Mouse (Mus musculus) MEL (cell line): Measurements from ENCODE around the gene Wdr89. TPM values are rescaled to one million over a fixed set of nuclear protein-coding genes. Genes with fewer than 3 reads are reported as not detected.

Experiments
- DNase-seq: peaks from one replicate; pipeline ENCODE4 v3.0.0; 2011; ENCODE audit warnings: low read depth, low spot score
- H3K27ac ChIP-seq: 2 replicates; pipeline ENCODE4 v1.5.1; 2012; ENCODE audit warnings: low read depth, mild to moderate bottlenecking, control low read depth, low read length, moderate library complexity; ENCODE audit not compliant: control insufficient read depth
- H3K27me3 ChIP-seq, 2 experiments: fragments of 150-350 bp in 1 of 2; sonication (generic) in 1 of 2; 2 replicates each; pipeline ENCODE4 v1.6.1; 2012; ENCODE audit warnings: low read length in 2 of 2, mild to moderate bottlenecking in 2 of 2, improper control_type of control experiment in 1 of 2, moderate library complexity in 1 of 2; ENCODE audit not compliant: insufficient read depth in 2 of 2, control insufficient read depth in 1 of 2
- H3K36me3 ChIP-seq, 2 experiments: 2 replicates each; pipeline ENCODE4 v1.6.1; 2012 to 2014; ENCODE audit warnings: low read length in 2 of 2, improper control_type of control experiment in 1 of 2, inconsistent platforms in 1 of 2, mild to moderate bottlenecking in 1 of 2; ENCODE audit not compliant: insufficient read depth in 2 of 2, control insufficient read depth in 1 of 2
- H3K4me1 ChIP-seq, 2 experiments: fragments of 150-350 bp in 1 of 2; sonication (generic) in 1 of 2; 2 replicates each; pipeline ENCODE4 v1.6.1; 2012; ENCODE audit warnings: low read length in 2 of 2, improper control_type of control experiment in 1 of 2, mild to moderate bottlenecking in 1 of 2; ENCODE audit not compliant: insufficient read depth in 2 of 2, control insufficient read depth in 1 of 2
- H3K4me3 ChIP-seq, 2 experiments: fragments of 150-350 bp in 1 of 2; sonication (generic) in 1 of 2; 2 replicates each; pipeline ENCODE4 v1.5.1; 2012; ENCODE audit warnings: low read depth in 2 of 2, low read length in 2 of 2, mild to moderate bottlenecking in 2 of 2, moderate library complexity in 2 of 2, control low read depth in 1 of 2, improper control_type of control experiment in 1 of 2; ENCODE audit not compliant: control insufficient read depth in 1 of 2, insufficient read depth in 1 of 2
- H3K79me2 ChIP-seq: 2 replicates; pipeline ENCODE4 v1.6.1; 2012; ENCODE audit warnings: mild to moderate bottlenecking, low read length, moderate library complexity; ENCODE audit not compliant: control insufficient read depth, poor library complexity, insufficient read depth
- H3K9ac ChIP-seq: 2 replicates; pipeline ENCODE4 v1.6.1; 2012; ENCODE audit warnings: low read depth, mild to moderate bottlenecking, control low read depth, low read length, moderate library complexity; ENCODE audit not compliant: control insufficient read depth, poor library complexity, severe bottlenecking
- H3K9me3 ChIP-seq: fragments of 150-350 bp; sonication (generic); replicated peaks from 2 replicates; pipeline ENCODE4 v1.6.1; 2012; ENCODE audit warnings: mild to moderate bottlenecking, low read length, improper control_type of control experiment, moderate library complexity; ENCODE audit not compliant: insufficient read depth
- EP300 ChIP-seq, 2 experiments: IDR thresholded peaks; 2 replicates each; pipeline ENCODE4 v1.6.1; 2011; ENCODE audit warnings: improper control_type of control experiment in 2 of 2, low read length in 2 of 2, low read depth in 1 of 2, mild to moderate bottlenecking in 1 of 2
- GABPA ChIP-seq: IDR thresholded peaks from 2 replicates; pipeline ENCODE4 v1.6.1; 2012; ENCODE audit warnings: low read depth, mild to moderate bottlenecking, inconsistent platforms, low read length, improper control_type of control experiment, moderate library complexity
- MAFK ChIP-seq: IDR thresholded peaks from 2 replicates; pipeline ENCODE4 v1.6.1; 2011; ENCODE audit warnings: low read depth, mild to moderate bottlenecking, low read length, improper control_type of control experiment, borderline replicate concordance
- MAX ChIP-seq: IDR thresholded peaks from 2 replicates; pipeline ENCODE4 v1.6.1; 2011; ENCODE audit warnings: low read length, improper control_type of control experiment
- MAZ ChIP-seq: IDR thresholded peaks from 2 replicates; pipeline ENCODE4 v1.6.1; 2012; ENCODE audit warnings: low read depth, mild to moderate bottlenecking, inconsistent platforms, low read length, improper control_type of control experiment
- MXI1 ChIP-seq: IDR thresholded peaks from 2 replicates; pipeline ENCODE4 v1.6.1; 2011; ENCODE audit warnings: mild to moderate bottlenecking, low read depth, low read length, improper control_type of control experiment
- MYB ChIP-seq: IDR thresholded peaks from 2 replicates; pipeline ENCODE4 v1.6.1; 2011; ENCODE audit warnings: mild to moderate bottlenecking, low read depth, low read length, improper control_type of control experiment
- MYC ChIP-seq: IDR thresholded peaks from 2 replicates; pipeline ENCODE4 v1.6.1; 2011; ENCODE audit warnings: low read depth, mild to moderate bottlenecking, low read length, improper control_type of control experiment, moderate library complexity
- NELFE ChIP-seq: IDR thresholded peaks from 2 replicates; pipeline ENCODE4 v1.6.1; 2011; ENCODE audit warnings: low read depth, low read length, improper control_type of control experiment
- POLR2A ChIP-seq, 2 experiments: IDR thresholded peaks; 2 replicates each; pipeline ENCODE4 v1.6.1; 2011 to 2012; ENCODE audit warnings: low read length in 2 of 2, mild to moderate bottlenecking in 2 of 2, control low read depth in 1 of 2, improper control_type of control experiment in 1 of 2, low read depth in 1 of 2, moderate library complexity in 1 of 2; ENCODE audit not compliant: control insufficient read depth in 1 of 2, insufficient read depth in 1 of 2, poor library complexity in 1 of 2
- POLR2AphosphoS5 ChIP-seq: IDR thresholded peaks from 2 replicates; pipeline ENCODE4 v1.6.1; 2012; ENCODE audit warnings: low read depth, borderline replicate concordance, mild to moderate bottlenecking, inconsistent platforms, low read length, moderate library complexity, mixed read lengths
- RAD21 ChIP-seq: IDR thresholded peaks from 2 replicates; pipeline ENCODE4 v1.6.1; 2011; ENCODE audit warnings: mild to moderate bottlenecking, low read depth, low read length, improper control_type of control experiment
- SIN3A ChIP-seq: IDR thresholded peaks from 2 replicates; pipeline ENCODE4 v1.6.1; 2012; ENCODE audit warnings: low read length, improper control_type of control experiment, inconsistent platforms
- SMC3 ChIP-seq: IDR thresholded peaks from 2 replicates; pipeline ENCODE4 v1.6.1; 2011; ENCODE audit warnings: low read depth, low read length, improper control_type of control experiment
- TAL1 ChIP-seq: IDR thresholded peaks from 2 replicates; pipeline ENCODE4 v1.6.1; 2012; ENCODE audit warnings: mild to moderate bottlenecking, inconsistent platforms, low read length, moderate library complexity, mixed read lengths
- UBTF ChIP-seq: IDR thresholded peaks from 2 replicates; pipeline ENCODE4 v1.6.1; 2012; ENCODE audit warnings: low read depth, mild to moderate bottlenecking, inconsistent platforms, low read length, improper control_type of control experiment, moderate library complexity, borderline replicate concordance; ENCODE audit not compliant: insufficient read depth
- USF2 ChIP-seq, 2 experiments: IDR thresholded peaks; 2 replicates each; pipeline ENCODE4 v1.6.1; 2011 to 2012; ENCODE audit warnings: improper control_type of control experiment in 2 of 2, low read length in 2 of 2, borderline replicate concordance in 1 of 2, inconsistent platforms in 1 of 2, low read depth in 1 of 2, mild to moderate bottlenecking in 1 of 2; ENCODE audit not compliant: insufficient read depth in 1 of 2
- ZKSCAN1 ChIP-seq: IDR thresholded peaks from 2 replicates; pipeline ENCODE4 v1.6.1; 2012; ENCODE audit warnings: low read depth, mild to moderate bottlenecking, inconsistent platforms, low read length, improper control_type of control experiment, moderate library complexity
- polyA plus RNA-seq, 2 experiments: library from polyadenylated mRNA; stranded (reverse) in 1 of 2; unstranded in 1 of 2; fragments of >175 nt in 1 of 2; fragments of >200 nt in 1 of 2; gene quantifications; 2 replicates each; pipeline versions ENCODE4 v1.2.1 to v1.2.4; 2012; ENCODE audit warnings: low replicate concordance in 2 of 2, low read depth in 1 of 2; ENCODE audit not compliant: insufficient read length in 2 of 2, insufficient read depth in 1 of 2, missing spikeins in 1 of 2
- total RNA-seq: library from RNA; depleted of rRNA; stranded (reverse); fragments of 300-350 nt; gene quantifications from 2 replicates; pipeline ENCODE4 v1.2.3, GENCODE M21; 2012

Wdr89 gene
- total and polyA plus RNA-seq, 3 experiments: 10.2 to 57.8 (median 31.2) TPM

DNA sequence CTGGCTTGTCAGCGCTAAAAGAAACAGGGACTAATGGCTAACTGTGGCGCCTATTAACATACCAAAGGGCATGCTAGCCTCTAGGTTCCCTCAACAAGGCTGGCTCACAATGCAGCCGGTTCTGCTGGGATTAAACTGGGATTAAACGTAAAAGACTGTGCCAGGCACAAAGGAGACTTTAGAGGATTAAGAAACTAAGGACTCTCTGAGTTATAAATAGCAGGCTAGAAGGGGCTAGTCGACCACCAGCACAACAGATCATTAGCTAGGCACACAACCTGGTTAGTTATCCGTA, 4.9 kb downstream of the Wdr89 start:
- no peaks in the 10 kb centered on the region for H3K9me3 ChIP-seq
- H3K4me1 ChIP-seq: peaks cover 0 to 4% of the 10 kb centered on the region in 2 experiments; a peak in 3 of 4 replicates
- H3K36me3 ChIP-seq: peaks cover 0 to 9% of the 10 kb centered on the region in 2 experiments; a peak in 2 of 4 replicates
- TF ChIP-seq MAFK: no peak
- TF ChIP-seq SIN3A: no peak
- TF ChIP-seq USF2 (IDR thresholded peaks at IDR 0.05; ENCODE audit: borderline replicate concordance in 1 of 2, insufficient read depth in 1 of 2, low read depth in 1 of 2, low read length in 2 of 2): no peak
- TF ChIP-seq MYC: no peak
- no peak for TF ChIP-seq TAL1
- TF ChIP-seq MAZ: no peak
- no peak for TF ChIP-seq POLR2A (IDR thresholded peaks at IDR 0.05; ENCODE audit: control insufficient read depth in 1 of 2, insufficient read depth in 1 of 2, low read depth in 1 of 2, low read length in 2 of 2, poor library complexity in 1 of 2)
- TF ChIP-seq EP300 (IDR thresholded peaks at IDR 0.05; ENCODE audit: low read depth in 1 of 2, low read length in 2 of 2): no peak
- no peak for TF ChIP-seq RAD21
- TF ChIP-seq SMC3: no peak
- H3K27ac ChIP-seq: no peak overlapping the region
- H3K27me3 ChIP-seq: no peaks in the 10 kb centered on the region
- no peak overlapping the region for H3K9ac ChIP-seq
- DNase-seq: no peak
- no peak overlapping the region for H3K4me3 ChIP-seq
- peaks cover 11% of the 10 kb centered on the region for H3K79me2 ChIP-seq

DNA sequence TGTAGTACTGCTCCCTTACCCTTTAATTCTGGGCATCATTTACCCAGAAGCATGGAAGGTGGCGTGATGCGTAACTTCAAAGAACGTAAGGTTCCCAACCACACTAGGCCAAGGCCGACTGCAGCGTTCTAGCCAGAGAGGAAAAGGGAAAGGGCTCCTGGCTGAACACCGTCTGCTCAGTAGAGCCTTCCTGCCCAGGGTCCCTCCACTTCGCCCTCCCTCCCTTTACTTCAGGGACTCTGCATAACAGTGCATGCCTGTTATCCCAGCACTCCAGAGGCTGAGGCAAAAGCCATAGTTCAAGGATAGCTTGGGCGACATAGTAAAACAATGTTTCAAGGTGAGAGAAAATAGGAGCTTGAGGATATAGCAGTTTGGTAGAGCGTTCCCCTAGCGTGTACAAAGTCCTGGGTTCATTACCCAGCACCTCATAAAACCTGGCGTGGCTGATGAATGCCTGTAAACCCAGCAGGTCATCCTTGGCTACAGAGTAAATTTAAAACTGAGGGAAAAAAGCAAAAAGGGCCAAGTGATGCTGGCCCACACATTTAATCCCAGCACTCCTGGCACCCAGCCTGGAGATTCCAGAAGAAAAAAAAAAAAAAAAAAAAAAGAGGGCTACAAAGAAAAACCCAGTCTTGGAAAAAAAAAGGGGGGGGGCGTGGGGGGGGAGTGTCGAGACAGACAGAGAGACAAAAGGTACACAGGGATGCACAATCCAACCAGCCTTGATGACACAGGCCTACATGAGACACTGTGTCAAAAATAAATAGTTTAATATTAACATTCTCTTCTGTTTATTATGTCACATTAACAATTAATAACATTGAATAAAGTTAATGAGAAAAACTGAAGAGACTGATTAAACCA, 5.5 kb downstream of the Wdr89 start:
- Histone ChIP-seq H3K4me3 (no peak overlapping the region), H3K36me3 (peaks cover 0 to 13% of the 10 kb centered on the region in 2 experiments; a peak in 2 of 4 replicates), H3K9me3 (no peaks in the 10 kb centered on the region), H3K9ac (no peak overlapping the region), H3K79me2 (peaks cover 7% of the 10 kb centered on the region), H3K27ac (no peak overlapping the region), H3K4me1 (peaks cover 5 to 7% of the 10 kb centered on the region in 2 experiments; a peak in 3 of 4 replicates), H3K27me3 (no peaks in the 10 kb centered on the region)
- TF ChIP-seq MYB (no peak), NELFE (no peak), SIN3A (no peak), ZKSCAN1 (no peak), UBTF (no peak), MAX (no peak), SMC3 (no peak), RAD21 (no peak), MXI1 (no peak), POLR2AphosphoS5 (no peak), GABPA (no peak)
- DNase-seq: no peak
